In the genomic region with DNA sequence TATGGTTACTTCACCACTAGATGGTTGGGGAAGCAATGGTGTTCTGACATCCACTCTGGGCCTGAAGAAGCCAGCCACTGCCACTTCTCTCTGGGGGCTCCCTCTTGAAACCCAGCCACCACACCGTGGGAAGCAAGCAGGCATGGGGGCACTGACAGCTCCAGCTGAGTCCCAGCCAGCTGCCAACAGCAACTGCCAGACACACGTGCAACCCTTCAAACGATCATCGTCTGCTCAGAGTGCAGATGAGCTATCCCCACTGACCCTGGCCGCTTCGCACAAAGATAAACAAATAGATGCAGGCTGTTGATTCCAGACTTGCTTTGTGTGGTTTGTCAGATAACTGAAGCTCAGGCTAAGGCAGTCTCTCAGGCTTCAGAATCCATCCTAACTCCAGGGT, we compare ENCODE assay signal across 17 mouse cellular contexts. TPM values are rescaled to one million over a fixed set of nuclear protein-coding genes. Genes with fewer than 3 reads are reported as not detected.
A peak's percentile ranks its signal among the peaks of the same experiment; 100 is the strongest.
DNase-seq lines count a peak whose midpoint lies in the region; ATAC-seq lines count a peak whose summit lies in the region.
"Had no signal": no experiment of that assay in that cellular context is flagged by ENCODE, and none has a peak within 500 bp of the region (broad histone marks: within the 10 kb centered on the region; RNA-seq: fewer than 3 reads in every experiment).

No protein-coding gene starts in this region.

- no peaks in the 10 kb centered on the region for H3K36me3 ChIP-seq in embryonic facial prominence, embryonic 14.5 days (ENCODE audit: control insufficient read depth, insufficient read depth, low read length)
- H3K36me3 ChIP-seq in embryonic facial prominence, embryonic 10.5 days (replicated peaks), result no peaks in the 10 kb centered on the region
- H3K36me3 ChIP-seq in lung, embryonic 15.5 days, result no peaks in the 10 kb centered on the region
- H3K36me3 ChIP-seq in liver, embryonic 13.5 days, result no peaks in the 10 kb centered on the region
- H3K36me3 ChIP-seq: embryonic facial prominence, embryonic 12.5 days; heart, embryonic 12.5 days; limb, embryonic 15.5 days; midbrain, embryonic 10.5 days had no signal

- H3K27ac ChIP-seq in embryonic facial prominence, embryonic 14.5 days (replicated peaks; ENCODE audit: low read depth, low read length), result no peak overlapping the region
- H3K27ac ChIP-seq in embryonic facial prominence, embryonic 10.5 days (replicated peaks), result no peak overlapping the region
- no peak overlapping the region for H3K27ac ChIP-seq in lung, embryonic 15.5 days
- no peak overlapping the region for H3K27ac ChIP-seq in liver, embryonic 13.5 days
- H3K27ac ChIP-seq: embryonic facial prominence, embryonic 12.5 days; layer of hippocampus, adult 2 months; limb, embryonic 15.5 days; midbrain, embryonic 10.5 days had no signal

- 49% methylated on average over 6 of the region's 6 CpGs for WGBS in embryonic facial prominence, embryonic 14.5 days
- WGBS in embryonic facial prominence, embryonic 10.5 days, result 72% methylated on average over 6 of the region's 6 CpGs
- WGBS in lung, embryonic 15.5 days, result 22% methylated on average over 6 of the region's 6 CpGs
- 24% methylated on average over 6 of the region's 6 CpGs for WGBS in liver, embryonic 13.5 days (ENCODE audit: insufficient replicate concordance)

- no peaks in the 10 kb centered on the region for H3K9me3 ChIP-seq in embryonic facial prominence, embryonic 14.5 days (ENCODE audit: control insufficient read depth, low read length)
- no peaks in the 10 kb centered on the region for H3K9me3 ChIP-seq in embryonic facial prominence, embryonic 10.5 days
- no peaks in the 10 kb centered on the region for H3K9me3 ChIP-seq in lung, embryonic 15.5 days
- no peaks in the 10 kb centered on the region for H3K9me3 ChIP-seq in liver, embryonic 13.5 days (replicated peaks)
- H3K9me3 ChIP-seq: embryonic facial prominence, embryonic 12.5 days; heart, embryonic 12.5 days; limb, embryonic 15.5 days; midbrain, embryonic 10.5 days had no signal

- H3K27me3 ChIP-seq in embryonic facial prominence, embryonic 14.5 days (replicated peaks; ENCODE audit: control insufficient read depth, insufficient read depth, low read length), result no peaks in the 10 kb centered on the region
- peaks cover 6% of the 10 kb centered on the region; the same call in 1 of the 2 replicates for H3K27me3 ChIP-seq in embryonic facial prominence, embryonic 10.5 days (replicated peaks; ENCODE audit: low read depth, poor library complexity, severe bottlenecking)
- no peaks in the 10 kb centered on the region for H3K27me3 ChIP-seq in lung, embryonic 15.5 days
- H3K27me3 ChIP-seq in liver, embryonic 13.5 days, result no peaks in the 10 kb centered on the region
- H3K27me3 ChIP-seq: embryonic facial prominence, embryonic 12.5 days; heart, embryonic 12.5 days; limb, embryonic 15.5 days had no signal

- no peak overlapping the region for H3K4me3 ChIP-seq in embryonic facial prominence, embryonic 14.5 days (ENCODE audit: low read depth, low read length)
- no peak overlapping the region for H3K4me3 ChIP-seq in embryonic facial prominence, embryonic 10.5 days
- no peak overlapping the region for H3K4me3 ChIP-seq in lung, embryonic 15.5 days
- no peak overlapping the region for H3K4me3 ChIP-seq in liver, embryonic 13.5 days (replicated peaks)
- H3K4me3 ChIP-seq: embryonic facial prominence, embryonic 12.5 days; heart, embryonic 12.5 days; layer of hippocampus, adult 2 months; limb, embryonic 15.5 days; midbrain, embryonic 10.5 days had no signal

- no peak for DNase-seq in embryonic facial prominence, embryonic 14.5 days (ENCODE audit: low spot score)
- no peak for DNase-seq in embryonic facial prominence, embryonic 10.5 days (ENCODE audit: low spot score)
- DNase-seq in lung, postnatal 25 days (ENCODE audit: low spot score), result no peak
- no peak for DNase-seq in liver, embryonic 13.5 days
- DNase-seq in thymus, postnatal 10 days (ENCODE audit: low spot score in 2 of 2), result peak; percentile 42 to 59
- DNase-seq in gastrocnemius, adult 8-10 months (ENCODE audit: low spot score in 2 of 2), result no peak
- DNase-seq: heart, postnatal 4 days; right cerebral cortex, postnatal 25 days had no signal

- H3K4me2 ChIP-seq in embryonic facial prominence, embryonic 14.5 days (ENCODE audit: low read depth, low read length), result no peak overlapping the region
- H3K4me2 ChIP-seq in lung, embryonic 15.5 days, result no peak overlapping the region
- H3K4me2 ChIP-seq in liver, embryonic 13.5 days, result no peak overlapping the region
- H3K4me2 ChIP-seq: embryonic facial prominence, embryonic 12.5 days; heart, embryonic 12.5 days; limb, embryonic 15.5 days had no signal

- H3K9ac ChIP-seq in embryonic facial prominence, embryonic 14.5 days (ENCODE audit: low read depth, low read length), result no peak overlapping the region
- H3K9ac ChIP-seq in lung, embryonic 15.5 days, result no peak overlapping the region
- no peak overlapping the region for H3K9ac ChIP-seq in liver, embryonic 13.5 days
- H3K9ac ChIP-seq: embryonic facial prominence, embryonic 12.5 days; heart, embryonic 12.5 days; limb, embryonic 15.5 days had no signal

- peak; percentile 45; the same call in 1 of the 2 replicates for ATAC-seq in embryonic facial prominence, embryonic 14.5 days (ENCODE audit: low read depth)
- ATAC-seq in lung, embryonic 15.5 days (ENCODE audit: borderline replicate concordance, extremely low read depth, low FRiP score, low TSS enrichment), result peak; percentile 30; the same call in 1 of the 2 replicates
- peak; percentile 34; the same call in 1 of the 2 replicates for ATAC-seq in liver, embryonic 13.5 days (ENCODE audit: low read depth)
- no peak for ATAC-seq in frontal cortex, adult (ENCODE audit: low TSS enrichment)
- ATAC-seq: activated CD4-positive, CD25-positive, alpha-beta regulatory T cell, adult 4 months had no signal

- H3K4me1 ChIP-seq in embryonic facial prominence, embryonic 14.5 days (ENCODE audit: control insufficient read depth, insufficient read depth, low read length), result no peaks in the 10 kb centered on the region
- peaks cover 3% of the 10 kb centered on the region for H3K4me1 ChIP-seq in embryonic facial prominence, embryonic 10.5 days
- peaks cover 6% of the 10 kb centered on the region; the same call in 1 of the 2 replicates for H3K4me1 ChIP-seq in lung, embryonic 15.5 days
- H3K4me1 ChIP-seq in liver, embryonic 13.5 days (replicated peaks), result no peaks in the 10 kb centered on the region; the same call in 1 of the 2 replicates
- H3K4me1 ChIP-seq: embryonic facial prominence, embryonic 12.5 days; limb, embryonic 15.5 days had no signal

RNA-seq across cellular contexts. Expression of gene Camk1g, which starts 37.4 kb away (rescaled TPM):
- 11.9 and 13.1 TPM in 2 replicates for polyA plus RNA-seq in embryonic facial prominence, embryonic 14.5 days (2014; fragmentation: Nextera tagmentation; extraction: Ambion mirVana)
- polyA plus RNA-seq in embryonic facial prominence, embryonic 10.5 days (2016; fragmentation: Nextera tagmentation; extraction: Ambion mirVana), result 15.6 and 17.5 TPM in 2 replicates
- 36.8 and 38.8 TPM in 2 replicates for polyA plus RNA-seq in lung, embryonic 15.5 days (2015; fragmentation: Nextera tagmentation; extraction: Ambion mirVana)
- polyA plus RNA-seq in liver, embryonic 13.5 days (2015; fragmentation: Nextera tagmentation; extraction: Ambion mirVana), result 0.35 and 0.59 TPM in 2 replicates
- total RNA-seq in gastrocnemius, adult 8-10 months (2022), result under 1 TPM in 2 of 4 experiments, not detected in 2; 0.19 to 0.27 TPM
- total RNA-seq: CH12.LX had no signal
- polyA plus RNA-seq: activated CD4-positive, CD25-positive, alpha-beta regulatory T cell, adult 4 months had no signal

Comparison
In these comparisons a context has a peak if more than half of its experiments do, and no peak if none do; other contexts are left out.
1. DNase-seq: peak in thymus, postnatal 10 days (2 of 2); none in embryonic facial prominence, embryonic 14.5 days (single experiment), embryonic facial prominence, embryonic 10.5 days (single experiment), lung, postnatal 25 days (single experiment), liver, embryonic 13.5 days (single experiment) and gastrocnemius, adult 8-10 months (0 of 2).